Mouse (Mus musculus) forebrain, embryonic 11.5 days (tissue): ENCODE measurements around the gene Hs3st3a1. TPM values are rescaled to one million over a fixed set of nuclear protein-coding genes. Genes with fewer than 3 reads are reported as not detected.

Experiments used
- ATAC-seq: fragments of 200-750 bp; cut with Nextera tagmentation; replicated peaks from 2 replicates; pipeline ENCODE4 v1.8.0; 2017; ENCODE audit warnings: moderate TSS enrichment; ENCODE audit not compliant: low FRiP score
- DNase-seq: peaks from one replicate; pipeline ENCODE4 v3.0.0-alpha.2; 2017; ENCODE audit warnings: low spot score
- H3K27ac ChIP-seq: fragments of 300-500 bp; sonication (generic); 2 replicates; pipeline ENCODE4 v1.5.1; 2014; ENCODE audit warnings: low read depth, low read length
- H3K27me3 ChIP-seq: fragments of 300-500 bp; sonication (generic); 2 replicates; pipeline ENCODE4 v1.6.1; 2014; ENCODE audit warnings: mild to moderate bottlenecking, low read length, mixed read lengths; ENCODE audit not compliant: control insufficient read depth, insufficient read depth
- H3K36me3 ChIP-seq: fragments of 300-500 bp; sonication (generic); 2 replicates; pipeline ENCODE4 v1.6.1; 2014; ENCODE audit warnings: mild to moderate bottlenecking, low read length, moderate library complexity, mixed read lengths; ENCODE audit not compliant: control insufficient read depth, insufficient read depth
- H3K4me1 ChIP-seq: fragments of 300-500 bp; sonication (generic); replicated peaks from 2 replicates; pipeline ENCODE4 v1.6.1; 2014; ENCODE audit warnings: low read length, mixed read lengths; ENCODE audit not compliant: control insufficient read depth, insufficient read depth
- H3K4me2 ChIP-seq: fragments of 300-500 bp; sonication (generic); 2 replicates; pipeline ENCODE4 v1.6.1; 2014; ENCODE audit warnings: low read depth, mild to moderate bottlenecking, low read length, moderate library complexity, mixed read lengths; ENCODE audit not compliant: severe bottlenecking
- H3K4me3 ChIP-seq: fragments of 300-500 bp; sonication (generic); 2 replicates; pipeline ENCODE4 v1.5.1; 2014; ENCODE audit warnings: low read depth, low read length
- H3K9ac ChIP-seq: fragments of 300-500 bp; sonication (generic); 2 replicates; pipeline ENCODE4 v1.6.1; 2014; ENCODE audit warnings: low read length
- H3K9me3 ChIP-seq: fragments of 300-500 bp; sonication (generic); 2 replicates; pipeline ENCODE4 v1.6.1; 2016; ENCODE audit warnings: low read length, mixed read lengths; ENCODE audit not compliant: control insufficient read depth
- WGBS: fragments of 180-500 bp; shearing (Covaris S2); extraction: QIAGEN DNeasy Blood & Tissue Kit; methylation state at CpG from one replicate; pipeline ENCODE4 v1.1.7; 2014; 5-methylcytosine and 5-hydroxymethylcytosine counted together
- polyA plus RNA-seq: library from polyadenylated mRNA; unstranded; fragments of >200 nt; fragmentation: Nextera tagmentation; extraction: Ambion mirVana; gene quantifications from 2 replicates; pipeline ENCODE4 v1.2.1, GENCODE M21; 2014

Hs3st3a1 gene
- polyA plus RNA-seq = 1.8 and 2.3 TPM in 2 replicates

DNA sequence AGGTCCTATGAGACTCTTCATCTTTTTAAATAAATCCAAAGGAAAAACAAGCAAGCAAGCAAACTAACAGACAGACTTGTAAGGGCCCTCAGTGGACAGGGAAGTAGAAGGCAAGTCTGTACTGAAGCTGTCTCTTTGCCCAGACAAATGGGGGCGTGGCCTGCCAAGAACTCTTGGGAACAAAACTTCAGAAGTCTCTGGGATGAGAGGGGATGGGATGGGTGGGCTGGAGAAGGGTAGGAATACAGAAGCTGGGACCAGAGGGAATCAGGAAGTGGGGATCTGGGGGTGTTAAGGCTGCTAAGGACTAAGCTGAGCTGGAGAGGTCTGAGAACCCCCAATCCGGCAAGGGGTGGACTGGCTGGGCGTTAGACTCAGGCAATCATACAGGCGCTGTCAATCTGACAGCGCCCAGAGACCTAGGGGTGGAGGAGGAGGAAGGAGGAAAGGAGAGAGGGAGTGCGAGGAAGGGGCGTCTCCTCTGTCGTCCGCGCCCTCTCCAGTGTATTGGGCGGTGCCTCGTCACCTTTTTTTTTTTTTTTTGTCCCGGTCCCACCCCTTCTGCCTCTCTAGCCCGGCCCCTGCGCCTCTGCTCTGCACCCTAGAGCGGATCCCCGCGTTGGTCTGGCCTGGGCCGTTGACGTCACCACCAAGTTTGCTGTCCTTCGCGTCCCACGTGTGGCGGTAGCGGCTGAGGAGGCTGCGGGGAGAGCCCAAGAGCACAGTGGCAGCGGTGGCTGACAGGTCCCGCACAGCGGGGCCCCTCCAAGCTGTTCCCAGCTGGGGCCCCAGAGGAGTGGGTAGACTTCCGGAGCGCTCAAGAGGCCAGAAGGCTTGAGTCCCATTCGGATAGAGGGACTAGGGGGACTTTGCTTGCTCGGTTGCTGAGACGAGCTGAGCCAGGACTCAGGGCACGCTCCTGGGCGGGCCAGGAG lies at the start of gene Hs3st3a1:
Hs3st3a1 (plus strand) TSS at position 722 of the 935 bp plus-strand sequence.
- WGBS = under 1% methylated on average over 36 of the region's 36 CpGs
- peak within 1 kb of the TSS; percentile 73 for H3K9ac ChIP-seq
- H3K4me3 ChIP-seq = peak within 1 kb of the TSS; percentile 52
- H3K27ac ChIP-seq = peak within 1 kb of the TSS; percentile 37; the same call in 1 of the 2 replicates
- DNase-seq (peak; percentile 85), ATAC-seq (peak; percentile 83)
- H3K4me2 ChIP-seq = peak within 1 kb of the TSS; percentile 92
- H3K36me3 ChIP-seq = no peaks in the 10 kb centered on the region
- peaks cover 17% of the 10 kb centered on the region; the same call in 1 of the 2 replicates for H3K27me3 ChIP-seq
- peaks cover 6% of the 10 kb centered on the region; the same call in 1 of the 2 replicates for H3K4me1 ChIP-seq
- no peaks in the 10 kb centered on the region for H3K9me3 ChIP-seq

DNA sequence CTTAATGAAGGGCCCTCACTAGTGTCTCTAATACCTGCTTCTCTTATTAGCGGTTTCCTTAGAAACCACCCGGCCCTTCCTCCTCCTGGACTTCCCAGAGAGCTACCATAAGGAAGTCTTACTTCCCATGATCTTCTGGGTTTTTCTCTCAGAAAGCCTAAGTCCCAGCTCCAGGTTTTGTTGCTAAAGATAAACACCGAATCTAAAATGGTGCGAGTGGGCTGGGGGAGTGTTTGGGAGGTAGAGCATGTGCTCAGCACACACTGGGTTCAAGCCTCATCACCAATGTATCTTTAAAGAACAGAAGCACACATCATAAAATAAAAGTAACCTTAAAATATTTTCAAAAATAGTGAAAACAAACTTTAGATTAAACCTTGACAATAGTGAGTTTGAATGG lies 48.8 kb upstream of the Hs3st3a1 start:
- Histone ChIP-seq H3K9ac (no peak overlapping the region), H3K27ac (no peak overlapping the region), H3K36me3 (no peaks in the 10 kb centered on the region), H3K27me3 (no peaks in the 10 kb centered on the region), H3K4me1 (no peaks in the 10 kb centered on the region), H3K9me3 (no peaks in the 10 kb centered on the region), H3K4me3 (no peak overlapping the region), H3K4me2 (no peak overlapping the region)
- ATAC-seq = no peak
- WGBS = 87% methylated on average over 4 of the region's 4 CpGs
- no peak for DNase-seq

DNA sequence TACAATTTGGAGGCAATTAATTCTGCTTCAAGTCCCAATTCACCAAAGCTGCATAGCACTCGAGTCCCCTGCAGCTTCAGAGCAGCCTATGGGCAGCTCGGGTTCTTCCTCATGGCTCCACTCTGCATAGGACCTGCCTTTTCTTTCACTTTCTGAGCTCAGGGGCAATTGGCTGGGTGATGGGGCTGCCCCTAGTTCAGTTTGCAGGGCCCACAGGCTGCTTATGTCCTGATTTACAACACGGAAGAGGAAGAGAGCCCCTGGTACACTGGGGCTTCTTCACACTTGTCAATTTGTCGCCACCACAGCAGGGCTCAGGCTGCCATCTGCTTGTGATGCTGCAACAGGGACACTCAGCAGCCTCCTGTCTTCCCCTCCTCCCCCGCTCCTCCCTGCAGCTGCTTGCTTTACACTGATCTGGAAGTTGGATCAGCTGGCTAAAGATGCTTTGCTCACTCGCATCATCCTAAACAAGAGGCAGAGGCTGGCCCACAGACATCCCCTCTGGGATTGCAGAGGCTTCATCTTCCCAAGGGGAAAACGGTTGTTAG lies 38.7 kb upstream of the Hs3st3a1 start:
- Histone ChIP-seq H3K27me3 (no peaks in the 10 kb centered on the region), H3K27ac (peak overlapping the region; percentile 46; the same call in 1 of the 2 replicates), H3K4me1 (peaks cover 13% of the 10 kb centered on the region; the same call in 1 of the 2 replicates), H3K9me3 (no peaks in the 10 kb centered on the region), H3K9ac (peak overlapping the region; percentile 29; the same call in 1 of the 2 replicates), H3K4me2 (peak overlapping the region; percentile 18), H3K4me3 (no peak overlapping the region), H3K36me3 (no peaks in the 10 kb centered on the region)
- ATAC-seq (peak; percentile 60), DNase-seq (peak; percentile 59)
- 12% methylated on average over 7 of the region's 7 CpGs for WGBS

DNA sequence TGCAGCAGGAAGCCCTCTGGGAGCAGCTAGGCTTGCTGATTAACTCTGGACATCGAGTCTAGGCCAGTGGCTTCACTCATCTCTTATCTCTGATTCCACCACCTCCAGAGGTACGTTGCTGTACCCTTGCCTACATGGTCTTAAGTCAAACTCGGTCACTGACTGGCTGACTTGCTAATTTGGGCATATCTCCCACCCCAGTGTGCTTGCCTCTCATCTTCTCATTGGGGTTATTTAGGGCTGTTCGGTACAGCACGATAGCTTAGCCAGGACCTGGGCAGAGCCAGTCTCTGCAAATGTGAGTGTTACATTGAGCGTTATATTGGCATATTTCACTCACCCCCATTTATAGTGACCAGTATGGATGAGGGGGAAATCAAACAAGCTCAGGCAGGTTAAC lies 38.2 kb upstream of the Hs3st3a1 start:
- DNase-seq (no peak), ATAC-seq (no peak)
- no peak overlapping the region; the same call in 1 of the 2 replicates for H3K4me2 ChIP-seq
- no peaks in the 10 kb centered on the region for H3K27me3 ChIP-seq
- H3K4me3 ChIP-seq = no peak overlapping the region
- no peak overlapping the region for H3K27ac ChIP-seq
- H3K9ac ChIP-seq = no peak overlapping the region
- no peaks in the 10 kb centered on the region for H3K9me3 ChIP-seq
- WGBS = 57% methylated on average over 6 of the region's 6 CpGs
- H3K36me3 ChIP-seq = no peaks in the 10 kb centered on the region
- peaks cover 13% of the 10 kb centered on the region; the same call in 1 of the 2 replicates for H3K4me1 ChIP-seq

DNA sequence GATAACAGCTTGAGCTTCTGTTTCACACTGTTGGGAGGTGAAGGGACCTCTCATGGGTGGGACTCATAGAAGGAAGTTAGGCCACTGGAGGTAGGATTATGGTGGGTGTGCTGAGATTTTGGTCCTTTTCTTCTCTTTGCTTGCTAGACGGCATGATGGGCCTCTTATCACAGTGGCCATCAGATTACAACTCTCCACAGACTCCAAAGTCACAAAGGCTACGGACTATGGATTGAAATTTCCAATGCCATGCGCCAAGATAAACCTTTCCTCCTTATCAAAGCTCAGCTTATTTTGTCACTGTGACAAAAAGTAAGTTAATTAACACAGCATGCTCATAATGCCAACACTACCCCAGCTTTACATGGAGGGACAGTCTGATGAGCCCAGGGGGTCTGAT lies 37.5 kb upstream of the Hs3st3a1 start:
- 86% methylated on average over 3 of the region's 3 CpGs for WGBS
- Histone ChIP-seq H3K27me3 (no peaks in the 10 kb centered on the region), H3K9me3 (no peaks in the 10 kb centered on the region), H3K27ac (no peak overlapping the region), H3K4me1 (peaks cover 13% of the 10 kb centered on the region; the same call in 1 of the 2 replicates), H3K4me3 (no peak overlapping the region), H3K4me2 (no peak overlapping the region), H3K36me3 (no peaks in the 10 kb centered on the region), H3K9ac (no peak overlapping the region)
- DNase-seq (no peak), ATAC-seq (no peak)

DNA sequence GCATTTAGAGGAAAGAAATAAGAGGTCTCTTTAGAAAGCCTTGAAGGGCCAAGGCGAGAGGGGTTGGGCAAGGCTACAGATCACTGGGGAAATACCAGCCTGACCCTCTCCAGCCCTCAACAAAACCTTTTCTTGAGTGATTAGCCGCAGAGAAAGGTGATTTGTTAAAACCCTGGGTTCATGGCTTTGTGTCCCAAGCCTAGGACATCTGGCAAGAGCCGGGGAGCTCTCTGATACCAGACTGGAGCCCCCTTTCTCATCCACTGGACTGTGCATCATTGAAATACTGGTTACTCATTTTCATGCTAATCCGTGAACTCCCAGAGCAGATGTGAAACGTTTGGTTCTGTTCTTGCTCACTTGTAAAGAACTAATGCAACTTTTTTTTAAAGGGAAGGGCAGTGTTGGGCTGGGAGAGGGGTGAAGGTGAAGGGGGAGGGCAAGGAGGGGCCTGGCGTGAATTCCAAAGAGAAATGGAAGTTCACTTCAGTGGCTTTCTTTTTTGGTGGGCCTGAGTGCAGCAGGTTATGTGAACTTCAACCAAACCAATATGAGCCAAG lies 34.5 kb upstream of the Hs3st3a1 start:
- no peaks in the 10 kb centered on the region for H3K27me3 ChIP-seq
- no peaks in the 10 kb centered on the region for H3K36me3 ChIP-seq
- H3K9me3 ChIP-seq = no peaks in the 10 kb centered on the region
- DNase-seq = peak; percentile 54
- H3K4me1 ChIP-seq = peaks cover 13% of the 10 kb centered on the region; the same call in 1 of the 2 replicates
- H3K9ac ChIP-seq = no peak overlapping the region
- ATAC-seq = peak; percentile 67
- H3K27ac ChIP-seq = 0 out of 2 replicates have a peak overlapping the region, but pooled peaks have one; percentile 25
- H3K4me3 ChIP-seq = no peak overlapping the region
- no peak overlapping the region for H3K4me2 ChIP-seq
- WGBS = 11% methylated on average over 6 of the region's 6 CpGs

DNA sequence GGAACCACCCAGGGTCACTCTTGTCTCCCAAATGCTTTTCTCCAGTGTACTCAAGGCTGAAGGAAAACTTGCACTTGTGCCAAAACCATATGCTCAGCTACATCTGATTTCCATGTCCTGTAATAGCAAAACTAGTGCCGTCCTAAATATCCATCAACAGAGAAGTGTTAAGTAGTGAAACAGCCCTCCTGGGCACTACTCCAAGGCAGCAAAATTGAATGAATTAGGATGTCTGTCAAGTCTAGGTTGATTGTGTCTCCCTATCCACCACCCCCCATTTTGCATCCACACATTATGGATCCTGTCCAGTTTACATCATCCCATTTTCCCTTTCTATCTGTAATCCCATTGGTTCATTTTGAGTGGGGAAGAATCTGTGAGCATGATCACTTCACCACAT lies 16.2 kb upstream of the Hs3st3a1 start:
- DNase-seq (no peak), ATAC-seq (no peak)
- Histone ChIP-seq H3K36me3 (no peaks in the 10 kb centered on the region), H3K4me2 (no peak overlapping the region), H3K4me3 (no peak overlapping the region), H3K9ac (no peak overlapping the region), H3K4me1 (no peaks in the 10 kb centered on the region), H3K27me3 (no peaks in the 10 kb centered on the region), H3K27ac (no peak overlapping the region), H3K9me3 (no peaks in the 10 kb centered on the region)
- 89% methylated on average over 1 of the region's 1 CpGs for WGBS
